Comparison of ENCODE assay signal across 10 mouse cellular contexts in genomic region chr14:98072647-98073420, GRCm38 (mm10).
DNase-seq lines count a peak whose midpoint lies in the region; ATAC-seq lines count a peak whose summit lies in the region.
"Had no signal": no experiment of that assay in that cellular context is flagged by ENCODE, and none has a peak within 500 bp of the region (broad histone marks: within the 10 kb centered on the region; RNA-seq: fewer than 3 reads in every experiment).

No protein-coding gene starts in this region.

- peak overlapping the region; percentile 54 for H3K4me2 ChIP-seq in forebrain, embryonic 13.5 days

- H3K9ac ChIP-seq in forebrain, embryonic 13.5 days: no peak overlapping the region; the same call in 1 of the 2 replicates

- DNase-seq in heart, embryonic 10.5 days (ENCODE audit: low spot score): no peak
- no peak for DNase-seq in heart, adult 18-20 months
- DNase-seq in Muller cell, postnatal 12 days (ENCODE audit: inconsistent ontology term): peak; percentile 79
- DNase-seq in midbrain, embryonic 10.5 days (ENCODE audit: low spot score): peak; percentile 50
- no peak for DNase-seq in right cerebral cortex, postnatal 36 days (ENCODE audit: low spot score in 2 of 2)
- DNase-seq in left cerebral cortex, postnatal 4 days: no peak
- DNase-seq in adrenal gland, postnatal 36 days: no peak
- DNase-seq: liver had no signal

- peak overlapping the region; percentile 62; the same call in 1 of the 2 replicates for H3K27ac ChIP-seq in heart, embryonic 10.5 days
- peak overlapping the region; percentile 54 for H3K27ac ChIP-seq in forebrain, embryonic 13.5 days
- H3K27ac ChIP-seq in midbrain, embryonic 10.5 days (replicated peaks): peak overlapping the region; percentile 80

- H3K36me3 ChIP-seq in heart, embryonic 10.5 days: no peaks in the 10 kb centered on the region
- H3K36me3 ChIP-seq in forebrain, embryonic 13.5 days (ENCODE audit: poor library complexity, severe bottlenecking): no peaks in the 10 kb centered on the region
- no peaks in the 10 kb centered on the region for H3K36me3 ChIP-seq in midbrain, embryonic 10.5 days

- intact Hi-C loops in left cerebral cortex, postnatal 4 days (cut with DNase I): no loop called here

- no peaks in the 10 kb centered on the region for H3K9me3 ChIP-seq in heart, embryonic 10.5 days
- H3K9me3 ChIP-seq in forebrain, embryonic 13.5 days (replicated peaks): no peaks in the 10 kb centered on the region
- no peaks in the 10 kb centered on the region for H3K9me3 ChIP-seq in midbrain, embryonic 10.5 days (replicated peaks)

- 45% methylated on average over 11 of the region's 11 CpGs for WGBS in heart, embryonic 10.5 days
- WGBS in forebrain, embryonic 13.5 days: 2% methylated on average over 11 of the region's 11 CpGs
- WGBS in midbrain, embryonic 10.5 days: 25% methylated on average over 11 of the region's 11 CpGs

- no peak overlapping the region for H3K4me3 ChIP-seq in heart, embryonic 10.5 days
- peak overlapping the region; percentile 9 for H3K4me3 ChIP-seq in forebrain, embryonic 13.5 days
- peak overlapping the region; percentile 19 for H3K4me3 ChIP-seq in midbrain, embryonic 10.5 days

- H3K27me3 ChIP-seq in heart, embryonic 10.5 days (ENCODE audit: insufficient read depth, poor library complexity, severe bottlenecking): no peaks in the 10 kb centered on the region
- H3K27me3 ChIP-seq in forebrain, embryonic 13.5 days: peaks cover 12% of the 10 kb centered on the region
- H3K27me3 ChIP-seq in midbrain, embryonic 10.5 days (ENCODE audit: low read depth, poor library complexity, severe bottlenecking): no peaks in the 10 kb centered on the region
- H3K27me3 ChIP-seq: Patski had no signal

- H3K4me1 ChIP-seq in heart, embryonic 10.5 days: peaks cover 24% of the 10 kb centered on the region
- H3K4me1 ChIP-seq in forebrain, embryonic 13.5 days: peaks cover 39% of the 10 kb centered on the region
- H3K4me1 ChIP-seq in midbrain, embryonic 10.5 days: peaks cover 46% of the 10 kb centered on the region

- ATAC-seq in forebrain, embryonic 13.5 days: peak; percentile 92
- ATAC-seq: Patski had no signal

Comparison
In these comparisons a context has a peak if more than half of its experiments do, and no peak if none do; other contexts are left out.
1. DNase-seq: peak in Muller cell, postnatal 12 days (single experiment) and midbrain, embryonic 10.5 days (single experiment); none in heart, embryonic 10.5 days (single experiment), heart, adult 18-20 months (0 of 2), right cerebral cortex, postnatal 36 days (0 of 2), left cerebral cortex, postnatal 4 days (single experiment) and adrenal gland, postnatal 36 days (0 of 2).
2. Peak in every context shown above with its lines, with median percentiles within 50 percentile points of each other: H3K27ac ChIP-seq.